Mouse (Mus musculus): ENCODE data around the gene Oxt. TPM values are rescaled to one million over a fixed set of nuclear protein-coding genes. Genes with fewer than 3 reads are reported as not detected.

Gene Oxt
- polyA plus RNA-seq, 1 experiment from 2014 or later, result not detected

GRCm38 (mm10) chr2:130581201-130581600 lies 5.2 kb downstream of the Oxt start:
- H3K4me2 ChIP-seq (replicated peaks), result peak overlapping the region; percentile 69
- H3K9ac ChIP-seq, result peak overlapping the region; percentile 62; the same call in 1 of the 2 replicates
- peak overlapping the region; percentile 43 for H3K4me3 ChIP-seq
- no peak for ATAC-seq (ENCODE audit: low FRiP score, low read depth)
- H3K36me3 ChIP-seq, result no peaks in the 10 kb centered on the region
- H3K27me3 ChIP-seq, result peaks cover 82% of the 10 kb centered on the region
- no peaks in the 10 kb centered on the region for H3K9me3 ChIP-seq
- 6% methylated on average over 16 of the region's 16 CpGs for WGBS
- peaks cover 23% of the 10 kb centered on the region for H3K4me1 ChIP-seq
- no peak overlapping the region for H3K27ac ChIP-seq

GRCm38 (mm10) chr2:130582552-130582951 lies 6.6 kb downstream of the Oxt start, which contains the start of gene Avp:
TSS of gene Avp (minus strand) at chr2:130582554.
- no peak within 1 kb of the TSS for H3K4me2 ChIP-seq (replicated peaks)
- no peak within 1 kb of the TSS for H3K4me3 ChIP-seq
- H3K36me3 ChIP-seq, result no peaks in the 10 kb centered on the region
- peaks cover 15% of the 10 kb centered on the region for H3K4me1 ChIP-seq
- H3K27ac ChIP-seq, result no peak within 1 kb of the TSS
- H3K9me3 ChIP-seq, result no peaks in the 10 kb centered on the region
- H3K9ac ChIP-seq, result no peak within 1 kb of the TSS
- WGBS, result 38% methylated on average over 10 of the region's 10 CpGs
- peaks cover 69% of the 10 kb centered on the region for H3K27me3 ChIP-seq
- ATAC-seq (ENCODE audit: low FRiP score, low read depth), result no peak

- Histone ChIP-seq H3K36me3 (no peaks in the 10 kb centered on the region), H3K9me3 (no peaks in the 10 kb centered on the region), H3K4me2 (replicated peaks) (no peak overlapping the region), H3K4me3 (no peak overlapping the region), H3K27ac (no peak overlapping the region), H3K4me1 (peaks cover 13% of the 10 kb centered on the region), H3K9ac (no peak overlapping the region), H3K27me3 (peaks cover 54% of the 10 kb centered on the region)
- WGBS, result 82% methylated on average over 10 of the region's 10 CpGs
- no peak for ATAC-seq (ENCODE audit: low FRiP score, low read depth)
Observed at GRCm38 (mm10) chr2:130583902-130584560, 8.1 kb downstream of the Oxt start.

- Histone ChIP-seq H3K9me3 (no peaks in the 10 kb centered on the region), H3K4me3 (no peak overlapping the region), H3K36me3 (peaks cover 19% of the 10 kb centered on the region), H3K9ac (no peak overlapping the region), H3K27ac (no peak overlapping the region), H3K27me3 (peaks cover 34% of the 10 kb centered on the region), H3K4me1 (peaks cover 2% of the 10 kb centered on the region; the same call in 1 of the 2 replicates), H3K4me2 (replicated peaks) (no peak overlapping the region)
- 80% methylated on average over 6 of the region's 6 CpGs for WGBS
- ATAC-seq (ENCODE audit: low FRiP score, low read depth), result no peak
Observed at GRCm38 (mm10) chr2:130586016-130586415, 10.0 kb downstream of the Oxt start.

- 74% methylated on average over 2 of the region's 2 CpGs for WGBS
- Histone ChIP-seq H3K9me3 (no peaks in the 10 kb centered on the region), H3K4me1 (no peaks in the 10 kb centered on the region), H3K9ac (no peak overlapping the region), H3K27me3 (peaks cover 11% of the 10 kb centered on the region), H3K4me3 (no peak overlapping the region), H3K36me3 (peaks cover 31% of the 10 kb centered on the region), H3K27ac (no peak overlapping the region), H3K4me2 (replicated peaks) (no peak overlapping the region)
- ATAC-seq (ENCODE audit: low FRiP score, low read depth), result no peak
Observed at GRCm38 (mm10) chr2:130588373-130588772, 12.4 kb downstream of the Oxt start.

- no peaks in the 10 kb centered on the region for H3K9me3 ChIP-seq
- no peaks in the 10 kb centered on the region for H3K4me1 ChIP-seq
- no peak overlapping the region for H3K4me3 ChIP-seq
- 73% methylated on average over 4 of the region's 4 CpGs for whole genome bisulfite sequencing
- no peak overlapping the region for H3K4me2 ChIP-seq (replicated peaks)
- ATAC-seq (ENCODE audit: low FRiP score, low read depth), result no peak
- no peak overlapping the region for H3K27ac ChIP-seq
- H3K36me3 ChIP-seq, result peaks cover 32% of the 10 kb centered on the region
- H3K27me3 ChIP-seq, result 0 out of 2 replicates have a peak, but pooled peaks cover 4% of the 10 kb centered on the region
- no peak overlapping the region for H3K9ac ChIP-seq
Observed at GRCm38 (mm10) chr2:130589157-130589556, 13.2 kb downstream of the Oxt start.

- peaks cover 37% of the 10 kb centered on the region for H3K36me3 ChIP-seq
- H3K9me3 ChIP-seq, result no peaks in the 10 kb centered on the region
- no peak for ATAC-seq (ENCODE audit: low FRiP score, low read depth)
- H3K9ac ChIP-seq, result no peak overlapping the region
- H3K27me3 ChIP-seq, result no peaks in the 10 kb centered on the region
- H3K4me3 ChIP-seq, result no peak overlapping the region
- H3K27ac ChIP-seq, result no peak overlapping the region
- H3K4me2 ChIP-seq (replicated peaks), result no peak overlapping the region
- 88% methylated on average over 2 of the region's 2 CpGs for WGBS
- H3K4me1 ChIP-seq, result no peaks in the 10 kb centered on the region
Observed at GRCm38 (mm10) chr2:130589761-130590160, 13.8 kb downstream of the Oxt start.

- Histone ChIP-seq H3K27ac (no peak overlapping the region), H3K4me3 (no peak overlapping the region), H3K4me1 (no peaks in the 10 kb centered on the region), H3K36me3 (peaks cover 48% of the 10 kb centered on the region), H3K4me2 (replicated peaks) (no peak overlapping the region), H3K9me3 (no peaks in the 10 kb centered on the region), H3K27me3 (no peaks in the 10 kb centered on the region), H3K9ac (no peak overlapping the region)
- no peak for ATAC-seq (ENCODE audit: low FRiP score, low read depth)
- WGBS, result 93% methylated on average over 2 of the region's 2 CpGs
Observed at GRCm38 (mm10) chr2:130591016-130591415, 15.0 kb downstream of the Oxt start.

GRCm38 (mm10) chr2:130595596-130595995 lies 19.6 kb downstream of the Oxt start:
- Histone ChIP-seq H3K4me2 (replicated peaks) (no peak overlapping the region), H3K9me3 (no peaks in the 10 kb centered on the region), H3K4me3 (no peak overlapping the region), H3K9ac (no peak overlapping the region), H3K4me1 (no peaks in the 10 kb centered on the region), H3K27ac (no peak overlapping the region), H3K27me3 (no peaks in the 10 kb centered on the region), H3K36me3 (peaks cover 72% of the 10 kb centered on the region)
- WGBS, result 83% methylated on average over 1 of the region's 1 CpGs
- no peak for ATAC-seq (ENCODE audit: low FRiP score, low read depth)

GRCm38 (mm10) chr2:130597601-130598010 lies 21.6 kb downstream of the Oxt start:
- Histone ChIP-seq H3K36me3 (peaks cover 69% of the 10 kb centered on the region), H3K4me1 (no peaks in the 10 kb centered on the region), H3K9me3 (no peaks in the 10 kb centered on the region), H3K9ac (no peak overlapping the region), H3K4me3 (no peak overlapping the region), H3K27me3 (no peaks in the 10 kb centered on the region), H3K27ac (no peak overlapping the region), H3K4me2 (replicated peaks) (no peak overlapping the region)
- 24% methylated on average over 1 of the region's 1 CpGs for WGBS
- ATAC-seq (ENCODE audit: low FRiP score, low read depth), result no peak

GRCm38 (mm10) chr2:130598399-130598798 lies 22.4 kb downstream of the Oxt start:
- H3K27me3 ChIP-seq, result no peaks in the 10 kb centered on the region
- H3K4me3 ChIP-seq, result no peak overlapping the region
- 85% methylated on average over 3 of the region's 3 CpGs for WGBS
- H3K36me3 ChIP-seq, result peaks cover 74% of the 10 kb centered on the region
- H3K4me1 ChIP-seq, result no peaks in the 10 kb centered on the region
- no peak overlapping the region for H3K4me2 ChIP-seq (replicated peaks)
- ATAC-seq (ENCODE audit: low FRiP score, low read depth), result no peak
- no peak overlapping the region for H3K9ac ChIP-seq
- H3K27ac ChIP-seq, result no peak overlapping the region
- no peaks in the 10 kb centered on the region for H3K9me3 ChIP-seq

GRCm38 (mm10) chr2:130602195-130602594 lies 26.2 kb downstream of the Oxt start:
- Histone ChIP-seq H3K4me2 (replicated peaks) (no peak overlapping the region), H3K4me1 (no peaks in the 10 kb centered on the region), H3K4me3 (no peak overlapping the region), H3K9ac (no peak overlapping the region), H3K27me3 (no peaks in the 10 kb centered on the region), H3K36me3 (peaks cover 59% of the 10 kb centered on the region), H3K9me3 (no peaks in the 10 kb centered on the region), H3K27ac (no peak overlapping the region)
- WGBS, result 84% methylated on average over 4 of the region's 4 CpGs
- ATAC-seq (ENCODE audit: low FRiP score, low read depth), result no peak

GRCm38 (mm10) chr2:130613091-130613490 lies 37.1 kb downstream of the Oxt start:
- 61% methylated on average over 3 of the region's 3 CpGs for WGBS
- Histone ChIP-seq H3K4me2 (replicated peaks) (no peak overlapping the region), H3K9ac (no peak overlapping the region)

More at GRCm38 (mm10) chr2:130613091-130613490, 37.1 kb downstream of the Oxt start:
- Histone ChIP-seq H3K27ac (no peak overlapping the region), H3K36me3 (peaks cover 46% of the 10 kb centered on the region), H3K9me3 (no peaks in the 10 kb centered on the region), H3K27me3 (no peaks in the 10 kb centered on the region), H3K4me3 (no peak overlapping the region), H3K4me1 (no peaks in the 10 kb centered on the region)
- ATAC-seq (ENCODE audit: low FRiP score, low read depth), result no peak

Measured in limb, embryonic 13.5 days (tissue).